Mouse (Mus musculus) regulatory T cell (primary cell): ENCODE measurements around the gene Fbxo24.

Source experiments
- in situ Hi-C: fragments of 300-600 bp; cut with MboI, MseI; formaldehyde crosslinking; loops from one replicate; pipeline ENCODE4 v1.15.1; 2025; ENCODE audit warnings: high pct_unique_total_duplicates

Fbxo24 gene

DNA sequence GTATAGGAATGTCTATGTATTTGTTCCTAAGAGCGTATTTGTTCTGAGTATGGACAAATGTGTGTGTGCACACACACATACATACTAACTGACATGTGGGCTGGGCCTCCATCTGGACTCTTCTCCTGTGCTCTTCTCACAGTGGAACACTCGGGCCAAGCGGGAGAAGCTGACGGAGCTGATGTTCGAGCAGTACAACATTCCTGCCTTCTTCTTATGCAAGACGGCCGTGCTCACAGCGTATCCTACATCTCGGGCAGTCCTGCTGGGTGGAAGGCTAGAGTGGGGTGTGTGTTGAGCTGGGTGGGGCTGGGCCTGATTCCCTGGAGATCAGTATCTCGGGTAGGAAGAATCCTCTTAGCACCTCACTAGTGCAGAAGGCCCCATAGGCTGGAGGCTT lies 65.8 kb downstream of the Fbxo24 start:
- in situ Hi-C loops, result no loop called here
